Mouse (Mus musculus) inflammation-experienced regulatory T-cells, adult 6 months (primary cell): ENCODE results near the gene Gm8362. TPM values are rescaled to one million over a fixed set of nuclear protein-coding genes. Genes with fewer than 3 reads are reported as not detected.
"Not testable (repeated sequence)": the region's sequence is repeated elsewhere in the genome, so short reads cannot be mapped to it uniquely, and the experiment has no call there.

Experiments used
- ATAC-seq: one replicate; pipeline ENCODE4 v1.8.0; 2017
- polyA plus RNA-seq, 3 experiments: library from polyadenylated mRNA; unstranded; fragments of 100-300 nt; shearing (Covaris generic); gene quantifications; one replicate each; pipeline ENCODE4 v1.2.1; 2017

Gene Gm8362
- polyA plus RNA-seq: under 1 TPM in 2 of 3 experiments, not detected in 1; 0.36 to 0.55 TPM

GRCm38 (mm10) chr14:6774311-6774710, at the start of gene Gm8362:
Gm8362 (minus strand) TSS chr14:6774411.
- ATAC-seq: not testable (repeated sequence)

DNA sequence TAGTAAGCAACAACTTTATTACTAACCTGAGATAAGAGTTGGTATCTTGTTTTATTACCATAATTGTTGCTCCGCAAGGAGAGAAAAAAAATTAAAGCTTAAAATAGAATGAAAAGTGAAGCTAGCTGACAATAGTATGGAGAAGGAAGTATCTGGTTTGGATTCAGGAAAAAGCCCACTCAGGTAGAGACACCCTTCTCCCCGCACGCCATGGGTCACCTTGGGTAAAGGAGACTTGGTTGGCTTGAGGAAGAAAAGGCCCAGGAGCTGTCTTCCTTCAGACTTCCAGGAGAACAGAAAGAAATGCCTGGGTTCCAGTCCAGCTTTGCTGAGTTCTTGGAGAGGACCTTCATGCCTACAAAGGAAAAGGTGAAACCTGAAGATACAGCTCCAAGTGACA, 49.1 kb upstream of the Gm8362 start:
- ATAC-seq: not testable (repeated sequence)

DNA sequence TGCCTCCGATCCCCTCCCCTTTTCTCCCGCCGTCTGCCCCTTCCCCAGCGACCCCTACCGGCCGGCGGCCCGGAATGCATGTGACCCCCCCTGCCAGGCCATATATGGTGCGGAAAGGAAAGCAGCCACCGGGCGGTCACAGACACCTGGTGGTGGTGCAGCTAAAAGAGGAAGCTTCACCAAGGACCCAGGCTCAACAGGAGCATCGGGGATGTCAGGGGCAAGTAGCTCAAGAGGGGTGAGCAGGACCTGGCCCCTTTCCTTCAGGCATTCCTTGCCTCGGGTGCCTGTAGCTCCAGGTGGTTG, 17.0 kb downstream of the Gm8362 start:
- peak; percentile 41 for ATAC-seq

GRCm38 (mm10) chr14:6756384-6757230, 17.6 kb downstream of the Gm8362 start:
- ATAC-seq: not testable (repeated sequence)

- not testable (repeated sequence) for ATAC-seq
Measured at GRCm38 (mm10) chr14:6742232-6742631, 32.0 kb downstream of the Gm8362 start, which contains the start of gene Gm3636. Gm3636 (minus strand) TSS chr14:6742332.

- not testable (repeated sequence) for ATAC-seq
Measured at GRCm38 (mm10) chr14:6720151-6720550, 54.1 kb downstream of the Gm8362 start, which contains the start of gene Gm8050. Gm8050 (minus strand) TSS chr14:6720251.

Other genes starting within 250 kb of the Gm8362 start
- under 1 TPM in 1 of 3 experiments, not detected in 2; 0.36 TPM for gene Gm8356, start 237.1 kb downstream of the Gm8362 start, polyA plus RNA-seq
- 1 to 10 TPM in 1 of 3 experiments, under 1 TPM in 1, not detected in 1; 0.86 to 2.5 TPM for gene Gm3629, start 183.8 kb downstream of the Gm8362 start, polyA plus RNA-seq
- gene Gm3460, start 152.0 kb downstream of the Gm8362 start, polyA plus RNA-seq: not detected
- not detected for gene Gm10251, start 90.2 kb downstream of the Gm8362 start, polyA plus RNA-seq
- gene Gm8050, start 54.2 kb downstream of the Gm8362 start, polyA plus RNA-seq: under 1 TPM in 1 of 3 experiments, not detected in 2; 0.41 TPM
- gene Gm3636, start 32.1 kb downstream of the Gm8362 start, polyA plus RNA-seq: 10 to 100 TPM in 2 of 3 experiments, 1 to 10 TPM in 1; 7.7 to 31.5 (median 18.7) TPM
- not detected for gene Gm3642, start 65.9 kb upstream of the Gm8362 start, polyA plus RNA-seq
- 10 to 100 TPM in 2 of 3 experiments, 1 to 10 TPM in 1; 2.6 to 24.3 (median 12.6) TPM for gene Gm3667, start 115.6 kb upstream of the Gm8362 start, polyA plus RNA-seq
- not detected for gene Gm6356, start 199.4 kb upstream of the Gm8362 start, polyA plus RNA-seq